Mouse (Mus musculus): ENCODE measurements around the gene Dap3.
"Not testable (repeated sequence)": the region's sequence is repeated elsewhere in the genome, so short reads cannot be mapped to it uniquely, and the experiment has no call there.

Dap3 gene

DNA sequence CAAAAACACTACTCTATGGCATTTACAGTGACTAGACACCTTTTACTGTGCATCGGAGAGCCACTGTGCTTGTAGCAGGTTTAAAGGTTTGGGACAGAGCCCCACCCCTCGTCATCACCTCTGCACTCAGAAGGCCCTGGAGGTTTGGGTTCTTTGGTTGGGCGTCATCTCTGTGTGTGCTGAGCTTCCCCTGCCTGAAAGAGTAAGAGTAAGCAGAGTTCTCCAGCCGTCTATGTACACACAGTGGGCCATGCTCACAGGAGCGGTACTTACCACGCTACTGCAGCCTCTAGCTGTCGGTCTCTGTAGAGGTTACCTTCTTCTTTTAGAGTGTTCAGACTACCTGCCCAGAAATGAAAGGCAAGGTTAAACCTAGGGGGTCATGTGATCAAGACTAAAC lies 38.4 kb downstream of the Dap3 start:
- no peak for DNase-seq

DNA sequence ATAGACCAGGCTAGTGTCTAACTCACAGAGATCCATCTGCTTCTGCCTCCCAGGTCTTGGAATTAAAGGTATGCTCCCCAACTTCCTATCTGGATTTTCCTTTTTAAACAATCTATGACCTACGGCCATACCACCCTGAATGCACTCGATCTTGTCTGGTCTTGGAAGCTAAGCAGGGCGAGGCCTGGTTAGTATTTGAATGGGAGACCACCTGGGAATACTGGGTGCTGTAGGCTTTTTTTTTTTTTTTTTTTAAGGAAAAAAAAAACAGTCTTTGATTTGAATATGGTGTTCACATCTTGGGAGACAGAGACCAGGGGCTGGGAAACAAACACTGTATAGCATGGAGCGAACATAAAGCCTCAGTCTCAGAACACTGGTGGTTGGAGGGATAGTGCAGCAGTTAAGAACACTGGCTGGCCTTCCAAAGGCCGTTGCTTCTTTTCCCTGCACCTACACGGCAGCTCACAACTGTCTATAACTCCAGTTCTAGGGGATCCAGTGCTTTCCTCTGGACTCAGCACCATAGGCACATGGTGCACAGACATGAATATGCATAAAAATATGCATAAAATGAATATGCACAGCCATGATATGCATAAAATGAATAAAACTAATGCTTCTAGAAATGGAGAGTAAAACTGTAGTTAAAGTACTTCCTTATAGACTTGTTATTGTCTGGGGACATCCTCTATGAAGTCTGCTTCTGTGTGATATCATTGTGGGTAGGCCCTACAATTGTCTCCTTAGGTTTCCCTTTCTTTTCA lies 44.4 kb downstream of the Dap3 start:
- no peak for DNase-seq

DNA sequence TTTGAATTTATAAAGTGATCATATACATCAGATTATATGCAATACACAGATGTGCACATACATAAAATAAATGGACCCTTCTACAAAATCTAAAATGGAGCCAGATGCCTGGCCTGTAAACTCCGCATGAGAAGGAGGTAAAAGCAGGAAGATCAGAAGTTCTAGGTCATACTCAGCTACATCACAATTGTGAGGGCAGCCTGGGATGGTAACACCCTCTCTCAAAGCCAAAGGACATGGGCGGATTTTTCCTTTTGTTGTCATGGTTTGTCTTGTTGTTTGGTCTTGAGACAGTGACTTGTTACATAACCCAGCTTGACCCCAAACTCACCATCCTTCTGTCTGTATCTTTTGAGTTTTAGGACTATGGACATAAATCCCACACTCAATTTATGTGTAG lies 45.2 kb downstream of the Dap3 start:
- DNase-seq, result no peak

DNA sequence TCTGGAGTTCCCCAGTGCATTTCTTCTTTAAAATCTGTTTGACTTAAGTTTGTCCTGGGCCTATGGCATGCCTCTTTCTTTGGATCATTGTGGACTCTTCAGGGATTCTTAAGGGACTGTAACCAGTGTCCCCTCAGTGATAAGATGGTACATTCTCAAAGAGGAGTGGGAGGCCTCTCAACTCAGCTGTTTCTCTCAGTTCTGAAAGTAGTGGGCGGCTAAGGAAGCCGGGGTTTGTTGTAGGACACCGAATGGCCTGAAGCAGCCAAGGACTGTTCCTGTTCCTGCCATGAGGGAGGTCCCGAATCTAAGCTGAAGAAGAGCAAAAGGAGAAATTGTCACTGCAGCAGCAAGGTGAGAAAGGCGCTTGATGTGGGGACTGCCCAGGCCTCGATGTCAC lies 45.8 kb downstream of the Dap3 start:
- DNase-seq, result no peak

DNA sequence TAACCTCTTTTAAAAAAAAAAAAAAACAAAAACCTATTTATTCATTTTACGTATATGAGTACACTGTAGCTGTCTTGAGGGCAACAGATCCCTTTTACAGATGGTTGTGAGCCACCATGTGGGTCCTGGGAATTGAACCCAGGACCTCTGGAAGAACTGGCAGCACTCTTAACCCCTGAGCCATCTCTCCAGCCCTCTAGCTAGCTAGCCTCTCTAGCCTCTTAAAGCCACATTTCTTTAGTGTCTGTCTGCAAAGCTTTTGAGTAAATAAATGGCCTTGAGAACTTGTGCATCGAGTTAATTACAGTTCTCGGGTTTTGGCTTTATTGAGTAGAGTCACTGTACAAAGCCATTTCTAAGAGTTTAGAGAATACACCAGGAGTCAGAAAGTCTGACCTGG lies 46.2 kb downstream of the Dap3 start:
- DNase-seq, result no peak

DNA sequence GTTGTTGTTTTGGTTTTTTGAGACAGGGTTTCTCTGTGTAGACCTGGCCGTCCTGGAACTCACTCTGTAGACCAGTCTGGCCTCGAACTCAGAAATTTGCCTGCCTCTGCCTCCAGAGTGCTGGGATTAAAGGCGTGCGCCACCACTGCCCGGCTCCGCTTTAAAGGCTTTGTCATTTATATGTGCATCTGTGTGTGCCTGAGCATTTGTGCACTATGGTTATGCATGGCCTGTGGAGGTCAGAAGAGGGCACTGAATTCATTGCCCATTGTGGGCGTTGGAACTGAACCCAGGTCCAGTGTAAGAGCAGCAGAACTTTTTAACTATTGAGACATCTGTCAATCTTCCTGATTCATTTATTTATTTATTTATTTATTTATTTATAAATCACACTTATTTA lies 58.0 kb downstream of the Dap3 start:
- not testable (repeated sequence) for DNase-seq

DNA sequence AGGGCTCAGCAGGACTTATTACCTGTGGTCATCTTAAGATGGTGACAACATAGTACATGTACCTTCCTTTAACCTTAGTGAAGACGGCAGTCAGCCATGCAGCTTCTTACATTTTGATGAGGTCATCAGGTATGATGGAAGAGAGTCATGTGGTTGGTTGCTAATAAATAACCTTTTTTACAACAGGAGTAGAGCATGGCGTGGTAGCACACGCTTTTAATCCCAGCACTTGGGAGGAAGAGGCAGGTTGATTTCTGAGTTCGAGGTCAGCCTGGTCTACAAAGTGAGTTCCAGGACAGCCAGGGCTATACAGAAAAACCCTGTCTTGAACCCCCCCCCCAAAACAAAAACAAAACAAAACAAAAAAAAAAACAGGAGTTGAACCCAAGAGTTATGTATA lies 68.4 kb downstream of the Dap3 start:
- not testable (repeated sequence) for DNase-seq

Measured in thymus, postnatal 36 days (tissue).